Mouse (Mus musculus): ENCODE measurements around the gene Aqp6.
A peak's percentile ranks its signal among the peaks of the same experiment; 100 is the strongest.

Aqp6 gene

GRCm38 (mm10) chr15:99643832-99644231 is 42.6 kb downstream of the Aqp6 start:
- DNase-seq (ENCODE audit: inconsistent ontology term) = no peak

GRCm38 (mm10) chr15:99644776-99645175 is 43.6 kb downstream of the Aqp6 start:
- peak; percentile 69 for DNase-seq (ENCODE audit: inconsistent ontology term)

- DNase-seq (ENCODE audit: inconsistent ontology term) = no peak
These were observed 47.1 kb downstream of the Aqp6 start for GRCm38 (mm10) chr15:99648326-99648725.

GRCm38 (mm10) chr15:99649067-99649761 is 48.0 kb downstream of the Aqp6 start:
- DNase-seq (ENCODE audit: inconsistent ontology term) = peak; percentile 40

GRCm38 (mm10) chr15:99650304-99650703 is 49.1 kb downstream of the Aqp6 start:
- DNase-seq (ENCODE audit: inconsistent ontology term) = no peak

- DNase-seq (ENCODE audit: inconsistent ontology term) = peak; percentile 98
These were observed 50.1 kb downstream of the Aqp6 start, which contains the start of gene Racgap1 for GRCm38 (mm10) chr15:99651163-99651872. Racgap1 (minus strand) TSS chr15:99651656.

GRCm38 (mm10) chr15:99651984-99652872 is 51.0 kb downstream of the Aqp6 start:
- no peak for DNase-seq (ENCODE audit: inconsistent ontology term)

- no peak for DNase-seq (ENCODE audit: inconsistent ontology term)
These were observed 52.1 kb downstream of the Aqp6 start for GRCm38 (mm10) chr15:99653291-99653690.

GRCm38 (mm10) chr15:99653876-99654275 is 52.7 kb downstream of the Aqp6 start:
- no peak for DNase-seq (ENCODE audit: inconsistent ontology term)
